Mouse (Mus musculus) heart, postnatal 0 days (tissue): ENCODE measurements around the gene Rbms1.

Experiments used
- CTCF ChIP-seq: IDR thresholded peaks from 2 replicates; pipeline ENCODE4 v1.5.1; 2016; ENCODE audit warnings: antibody characterized with exemption, control low read depth, low read depth
- EP300 ChIP-seq: IDR thresholded peaks from 2 replicates; pipeline ENCODE4 v1.6.1; 2016; ENCODE audit warnings: antibody characterized with exemption, low read depth

DNA sequence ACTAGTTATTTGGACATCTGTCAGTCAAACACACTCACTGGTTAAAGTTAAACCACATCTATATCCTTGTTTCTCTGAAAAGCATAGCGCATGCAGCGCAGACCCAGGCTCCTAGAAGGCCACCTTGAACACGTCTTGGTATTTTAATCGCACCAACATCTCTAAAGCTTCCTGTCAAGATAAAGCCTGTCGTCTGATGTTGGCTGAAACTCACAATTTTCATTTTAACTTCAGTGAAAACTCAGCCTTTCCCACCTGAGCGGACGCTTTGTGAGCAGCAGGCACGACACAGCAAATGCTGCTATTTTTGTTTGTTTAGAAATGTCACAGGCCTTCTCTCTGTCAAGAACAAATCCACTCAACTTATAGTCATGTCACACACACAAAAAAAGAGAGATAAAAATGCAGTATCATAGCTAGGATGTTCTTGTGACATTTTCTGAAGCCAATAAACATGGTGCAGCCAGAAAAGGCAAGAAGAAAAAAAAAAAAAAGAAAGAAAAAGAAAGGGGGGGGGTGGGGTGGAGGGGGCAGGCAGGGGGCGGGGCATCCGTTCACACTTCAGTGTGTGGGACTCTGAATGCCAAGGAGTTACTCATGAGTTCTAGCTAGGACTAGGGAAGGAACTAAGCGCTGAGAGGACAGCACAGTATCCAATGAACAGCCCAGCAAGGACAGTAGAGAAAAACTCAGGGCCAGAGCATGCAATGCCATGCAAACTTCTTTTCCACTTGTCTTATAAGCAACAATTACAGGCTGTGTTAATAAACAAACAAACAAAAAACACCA, 39.0 kb downstream of the Rbms1 start:
- TF ChIP-seq CTCF = no peak
- TF ChIP-seq EP300 = no peak
